Mouse (Mus musculus) MEL-GATA-1-ER (cell line): ENCODE results near the gene Ptgdr.
"Not testable (repeated sequence)": the region's sequence is repeated elsewhere in the genome, so short reads cannot be mapped to it uniquely, and the experiment has no call there.

Source experiments
- DNase-seq: peaks from one replicate; pipeline ENCODE4 v3.0.0-alpha.2; 2012; ENCODE audit warnings: low read depth; ENCODE audit errors: extremely low read depth

Gene Ptgdr

DNA sequence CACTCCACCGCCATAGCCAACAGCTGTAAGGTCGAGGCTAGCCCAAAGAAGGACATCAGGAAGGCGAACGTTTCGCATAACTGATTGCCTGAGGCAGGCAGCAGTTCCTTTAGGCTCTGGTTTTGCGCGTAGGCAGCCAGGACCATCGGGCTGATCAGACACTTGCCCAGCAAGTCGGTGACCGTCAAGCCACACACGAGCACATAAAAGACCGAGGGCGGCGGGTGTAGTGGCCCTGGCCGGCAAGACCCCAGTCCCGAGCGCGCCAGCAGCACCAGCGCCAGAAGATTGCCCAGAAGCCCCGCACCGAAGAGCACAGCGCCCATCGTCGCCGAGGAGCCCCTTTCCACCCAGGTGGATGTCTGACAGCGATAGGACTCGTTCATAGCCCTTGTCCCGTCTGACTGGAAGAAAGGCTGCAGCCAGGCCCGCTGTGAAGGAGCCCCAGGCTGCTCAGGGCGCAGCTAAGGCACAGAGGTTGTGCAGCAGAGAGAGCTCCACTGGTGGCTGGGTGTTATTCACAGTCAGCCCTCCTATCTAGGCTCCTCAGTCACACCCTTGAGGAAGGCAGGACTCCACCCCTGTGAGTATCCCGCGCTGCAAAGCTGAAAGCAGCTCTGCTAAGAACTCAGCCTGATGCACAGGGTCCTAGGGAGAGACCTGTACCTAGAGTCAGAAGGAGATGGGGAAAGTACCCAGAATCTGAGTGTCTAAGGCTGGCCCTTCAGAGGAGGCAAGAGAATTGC, at the start of gene Ptgdr:
TSS of gene Ptgdr (minus strand) at position 508 of the 746 bp plus-strand sequence.
- DNase-seq, result no peak

DNA sequence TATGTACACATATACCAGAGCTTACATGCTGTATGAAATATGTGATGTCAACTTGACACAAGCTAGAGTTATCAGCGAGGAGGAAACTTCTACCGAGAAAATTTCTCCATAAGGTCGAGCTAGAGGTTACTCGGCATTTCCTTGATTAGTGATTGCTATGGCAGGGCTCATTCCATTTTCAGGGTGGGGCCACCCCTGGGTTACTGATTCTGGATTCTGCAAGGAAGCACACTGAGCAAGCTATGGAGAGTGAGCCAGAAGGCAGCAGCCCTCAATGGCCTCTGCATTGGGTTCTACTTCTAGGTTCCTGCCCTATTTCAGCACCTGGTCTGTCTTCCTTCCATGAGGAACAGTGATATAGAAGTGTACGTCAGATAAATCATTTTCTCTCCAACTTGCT, 48.6 kb upstream of the Ptgdr start:
- no peak for DNase-seq

DNA sequence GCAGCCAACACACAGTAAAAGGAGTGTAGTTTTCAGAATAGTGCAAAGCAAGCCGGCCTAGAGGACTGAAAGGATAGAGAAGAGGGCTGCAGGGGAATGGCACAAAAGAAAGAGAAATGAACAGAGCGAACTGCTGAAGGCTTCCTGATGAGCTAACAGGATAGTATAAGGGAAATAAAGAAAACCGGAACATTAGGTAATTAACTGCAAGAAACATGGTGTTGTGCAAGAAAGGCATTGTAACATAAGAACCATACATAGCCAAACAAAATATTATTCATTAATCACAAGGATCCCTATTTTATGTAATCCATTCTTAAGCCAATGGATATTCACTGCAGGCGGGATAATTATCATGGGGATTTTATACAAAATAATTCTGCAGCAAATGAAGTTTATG, 45.0 kb upstream of the Ptgdr start:
- no peak for DNase-seq

DNA sequence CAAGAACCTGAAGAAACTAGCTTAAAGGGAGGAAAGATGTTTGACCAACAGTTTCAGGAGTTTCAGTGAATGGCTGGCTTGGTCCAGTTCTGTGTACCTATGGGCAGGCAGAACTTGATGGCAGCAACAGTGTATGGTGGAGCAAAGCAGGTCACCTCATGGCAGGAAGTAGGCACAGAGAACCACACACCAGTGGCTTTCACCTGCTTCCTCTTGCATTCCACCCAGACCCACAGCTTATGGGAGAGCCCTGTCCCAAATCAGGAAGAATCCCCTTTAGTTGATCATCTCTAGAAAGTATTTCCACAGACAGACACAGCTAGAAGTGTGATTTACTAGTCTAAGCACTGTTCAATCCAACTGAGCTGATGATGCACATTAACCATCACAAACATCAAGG, 42.6 kb upstream of the Ptgdr start:
- not testable (repeated sequence) for DNase-seq

DNA sequence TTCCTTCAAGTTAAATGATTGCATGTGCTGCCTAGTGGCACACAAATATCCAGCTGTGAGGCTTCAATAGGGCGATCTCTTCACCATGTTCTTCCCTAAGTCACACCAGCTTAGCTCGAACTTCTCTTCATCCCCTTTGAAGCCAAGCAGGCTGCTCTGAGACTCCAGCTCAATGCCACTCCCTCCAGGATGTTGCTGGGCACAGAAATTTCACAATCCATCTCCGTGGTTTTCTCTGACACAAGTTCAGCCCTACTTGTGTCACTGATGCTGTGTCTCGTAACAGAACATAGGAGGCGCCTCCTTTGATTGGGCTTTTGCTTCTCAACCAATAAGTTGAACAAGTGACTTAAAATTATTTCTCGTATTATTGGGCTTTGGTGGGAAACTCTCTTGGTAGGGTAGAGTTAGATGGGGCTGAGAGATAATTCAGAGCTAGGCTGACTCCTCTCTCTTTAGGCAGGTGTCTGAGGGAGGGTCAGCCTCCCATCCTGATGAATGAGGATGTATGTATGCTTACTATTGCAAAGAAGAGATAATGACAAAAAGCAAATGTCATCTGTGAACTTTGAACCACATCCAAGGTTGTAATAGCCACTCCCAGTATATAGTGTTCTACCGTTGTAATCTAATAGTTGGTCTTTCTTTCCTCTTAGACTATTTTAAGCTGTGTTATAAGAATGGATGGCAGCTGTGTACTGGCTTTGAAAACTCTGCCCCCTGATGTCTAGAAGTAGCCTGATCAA, 32.4 kb upstream of the Ptgdr start:
- DNase-seq, result no peak

DNA sequence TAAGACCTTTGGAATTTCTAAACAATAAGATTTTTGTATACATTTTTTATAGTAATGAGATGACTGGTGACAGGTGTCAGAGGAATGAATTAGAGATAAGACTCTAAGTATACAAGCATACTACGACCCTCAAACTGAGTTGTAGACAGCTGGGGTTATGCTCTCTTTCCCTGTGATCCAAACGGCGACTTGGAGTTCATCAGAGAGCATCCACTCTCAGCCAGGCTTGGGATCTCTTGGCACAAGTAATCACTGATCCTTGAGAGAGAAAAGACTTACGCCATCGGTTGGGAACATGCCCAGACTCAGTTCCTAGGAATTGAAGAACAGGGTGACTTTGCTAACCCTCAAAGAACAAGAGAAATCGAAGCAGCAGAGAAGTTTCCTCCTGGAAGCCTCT, 10.5 kb upstream of the Ptgdr start:
- DNase-seq, result no peak

DNA sequence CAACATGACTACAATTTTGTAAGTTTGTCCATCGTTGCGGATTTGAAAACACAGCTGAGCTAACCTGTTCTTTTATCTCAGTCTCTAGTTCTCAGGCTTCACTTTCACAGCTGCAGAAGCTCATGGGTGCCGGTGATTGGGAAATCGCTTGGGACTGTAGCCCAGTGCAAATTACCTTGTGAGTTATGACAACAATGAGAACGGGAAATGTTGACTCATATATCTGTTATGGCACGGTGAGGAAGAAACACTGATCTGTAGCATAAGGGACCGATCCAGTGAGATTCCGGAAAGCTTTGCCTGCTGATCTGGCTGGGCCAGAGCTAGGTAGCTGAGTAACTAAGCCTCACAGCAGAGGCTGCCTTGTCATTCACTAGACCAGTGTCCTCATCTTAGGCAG, 6.5 kb upstream of the Ptgdr start:
- DNase-seq, result no peak

DNA sequence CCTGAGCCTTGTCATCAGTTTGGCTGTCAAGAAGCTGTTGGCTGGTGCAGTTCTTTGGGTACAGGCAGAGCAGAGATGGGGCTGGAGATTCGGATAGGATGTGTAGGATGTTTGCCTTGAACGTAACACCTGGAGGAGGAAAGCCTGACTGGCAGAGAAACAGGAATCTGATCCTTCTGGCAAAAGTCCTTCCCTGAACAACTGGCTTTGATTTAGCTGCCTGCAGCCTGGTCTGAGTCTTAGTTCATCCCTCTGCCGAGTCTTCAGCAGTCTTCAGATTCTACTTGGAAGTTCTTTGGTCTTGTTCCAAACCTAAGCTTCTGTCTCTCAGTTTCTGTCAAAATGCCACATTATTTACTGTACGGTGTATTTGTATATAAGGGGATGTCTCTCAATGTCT, 3.9 kb upstream of the Ptgdr start:
- DNase-seq, result no peak

DNA sequence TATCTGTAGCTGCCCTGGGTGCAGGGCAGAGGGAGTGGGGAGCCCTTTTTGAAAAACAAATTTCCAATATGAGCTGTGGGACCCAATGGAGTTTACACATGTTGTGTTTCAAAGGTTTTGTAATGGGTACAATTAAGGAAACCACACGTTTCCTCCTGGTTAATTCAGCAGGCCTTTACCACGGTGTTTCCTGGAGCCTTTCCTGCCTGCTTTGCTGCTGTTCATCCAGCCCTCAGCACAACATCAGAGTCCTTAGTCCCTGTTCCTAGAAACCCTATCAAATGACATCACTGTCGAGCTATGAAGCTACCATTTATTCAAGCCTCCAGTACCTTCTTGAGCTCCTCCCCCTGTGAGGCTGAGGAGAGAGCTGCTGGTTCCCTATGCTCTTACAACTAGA, 2.0 kb upstream of the Ptgdr start:
- no peak for DNase-seq

DNA sequence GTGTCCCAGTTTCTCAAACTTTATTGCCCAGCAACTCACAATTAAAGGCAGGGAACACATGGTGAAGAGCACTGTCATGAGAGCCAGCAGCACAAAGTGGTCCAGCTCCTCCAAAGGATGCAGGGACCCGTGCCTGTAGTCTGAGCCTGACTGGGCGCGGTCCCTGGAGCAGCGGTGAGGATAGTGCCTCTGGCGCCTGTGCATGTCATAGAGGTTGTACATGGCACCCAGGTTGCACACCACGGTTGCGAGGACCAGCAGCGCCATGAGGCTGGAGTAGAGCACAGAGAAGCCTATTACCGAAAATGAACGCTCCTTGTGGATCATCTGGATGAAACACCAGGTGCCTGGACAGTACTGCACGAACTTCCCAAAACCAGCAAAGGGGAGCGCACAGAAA, 803 bp downstream of the Ptgdr start:
- no peak for DNase-seq

DNA sequence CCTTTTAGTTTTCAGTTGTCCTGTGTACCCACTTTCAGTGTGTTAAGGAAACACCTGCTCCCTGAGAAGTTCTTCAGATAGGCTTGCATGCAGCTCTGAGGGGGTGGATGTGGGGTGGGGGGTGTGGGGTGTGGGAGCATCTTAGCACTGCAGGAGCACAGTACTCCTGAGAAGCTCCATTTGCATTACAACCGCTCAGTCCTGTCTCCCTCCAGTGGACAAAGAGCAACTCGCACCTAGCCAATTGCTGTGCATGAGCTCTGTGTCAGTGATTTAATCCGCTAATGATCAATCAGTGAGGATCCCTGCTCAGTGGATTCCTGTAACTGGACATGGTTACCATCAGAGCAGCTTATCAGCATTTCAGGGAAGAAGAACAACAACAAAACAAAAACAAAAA, 8.5 kb downstream of the Ptgdr start:
- not testable (repeated sequence) for DNase-seq

DNA sequence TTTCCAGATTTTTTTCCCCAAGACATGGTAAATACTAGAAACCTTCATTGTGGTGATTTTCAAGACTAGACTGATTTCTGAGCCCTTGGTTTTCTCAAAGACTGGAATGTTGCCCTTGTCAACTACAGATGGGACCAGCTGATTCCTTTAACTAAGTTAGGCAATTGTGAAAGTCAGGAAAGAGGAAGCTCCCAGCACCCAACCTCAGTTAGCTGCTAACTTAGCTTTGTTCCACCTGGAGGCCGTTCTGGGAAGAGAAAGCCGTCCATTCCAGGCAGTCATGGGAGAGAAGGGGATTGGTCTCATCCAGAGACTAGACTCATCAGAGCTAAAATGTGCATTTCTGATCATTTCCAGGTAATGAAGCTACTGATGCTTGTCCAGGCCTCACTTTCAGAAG, 11.4 kb downstream of the Ptgdr start:
- DNase-seq, result no peak

DNA sequence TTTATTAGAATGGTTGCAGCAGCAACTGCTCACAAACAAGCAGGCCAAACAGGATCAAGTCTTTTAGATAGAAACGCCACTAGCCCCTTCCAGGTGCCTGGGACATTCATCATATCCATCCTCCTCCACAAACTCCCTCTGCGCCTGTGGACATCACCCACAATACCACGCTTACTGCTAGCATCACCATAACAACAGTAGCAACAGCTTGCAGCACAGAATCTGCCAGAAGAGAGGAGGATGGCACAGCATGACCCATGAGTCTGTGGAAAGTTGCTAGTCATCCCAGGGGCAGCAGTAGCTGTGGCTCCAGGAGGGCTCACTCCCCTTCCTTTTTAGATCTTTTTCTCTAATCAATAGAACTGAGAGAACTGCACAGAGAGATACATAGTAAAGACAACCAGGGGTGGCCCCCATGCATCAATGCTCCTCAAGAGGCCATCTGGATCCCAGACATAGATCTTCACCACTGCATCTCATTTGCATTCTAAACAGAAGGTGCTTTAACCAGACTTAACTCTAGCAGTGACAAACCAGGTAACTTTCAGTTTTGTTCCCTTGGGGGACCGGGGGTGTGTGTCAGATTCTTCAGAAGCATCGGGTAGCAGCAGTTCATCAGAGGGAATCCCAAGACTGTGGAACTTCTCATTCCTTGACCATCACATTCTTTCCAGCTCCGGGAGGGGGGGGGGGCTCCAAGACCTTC, 12.5 kb downstream of the Ptgdr start:
- no peak for DNase-seq

DNA sequence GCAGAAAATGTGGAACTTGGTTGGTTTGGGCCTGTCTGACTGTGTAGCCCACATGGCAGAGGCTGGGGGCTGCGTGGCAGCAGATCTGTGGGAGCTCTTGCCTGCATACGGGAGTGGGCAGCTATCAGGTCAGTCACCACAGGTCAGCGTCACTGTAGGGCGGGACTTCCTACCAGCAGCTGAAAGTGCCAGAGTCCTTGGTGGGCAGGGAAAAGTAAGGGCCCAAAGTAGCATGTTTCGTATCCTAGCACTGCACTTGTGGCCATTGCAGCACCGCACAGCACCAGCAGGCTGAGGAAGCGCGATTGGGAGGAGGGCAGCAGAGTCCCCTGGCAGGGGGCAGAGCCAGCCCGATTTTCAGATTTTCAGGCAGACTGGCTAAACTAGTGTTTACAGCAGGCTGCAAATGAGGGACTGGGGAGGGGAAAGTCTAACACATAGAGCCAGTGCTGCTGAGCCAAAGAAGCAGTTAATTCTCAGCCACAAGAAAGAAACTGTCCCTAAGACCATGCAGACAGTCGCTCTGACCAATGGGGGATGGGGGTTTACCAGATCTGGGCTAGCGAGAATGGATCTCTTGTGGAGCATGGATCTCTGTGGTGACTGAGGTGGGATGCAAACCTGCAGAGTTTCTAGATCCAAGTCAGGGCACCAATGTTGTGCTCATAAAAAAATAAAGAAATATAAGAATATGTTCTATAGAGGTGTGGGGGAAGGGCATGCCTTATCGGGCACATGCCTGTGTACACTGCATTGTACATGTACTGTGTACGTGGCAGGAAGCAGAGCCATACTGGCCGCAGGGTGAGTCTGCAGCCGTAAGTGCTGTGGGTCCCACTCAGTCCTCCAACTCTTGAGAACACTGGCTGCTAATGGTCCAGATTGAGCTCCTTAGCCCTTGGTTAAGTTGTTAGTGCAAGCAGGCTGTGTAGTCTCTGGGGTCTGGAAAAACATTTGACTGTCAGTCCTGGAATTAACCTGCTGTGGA, 15.1 kb downstream of the Ptgdr start:
- no peak for DNase-seq

DNA sequence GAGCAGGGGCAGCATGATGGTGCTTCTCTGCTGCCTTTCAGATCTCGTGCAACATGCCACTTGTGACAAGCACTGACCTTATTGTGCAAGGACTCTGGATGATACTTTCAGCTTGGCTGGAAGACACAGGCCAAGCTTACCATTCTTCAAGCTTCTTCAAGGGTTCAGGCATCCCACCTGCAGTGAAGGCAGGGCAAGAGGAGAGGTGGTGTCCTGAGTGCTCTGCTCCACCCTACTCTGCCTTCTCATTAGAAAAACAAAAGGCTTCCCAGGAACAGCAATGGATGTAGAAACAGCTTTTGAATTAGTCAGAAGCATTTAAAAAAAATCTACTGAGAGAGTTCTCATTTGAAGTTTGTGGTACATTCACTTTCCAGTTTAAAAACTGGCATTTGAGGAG, 20.5 kb downstream of the Ptgdr start:
- no peak for DNase-seq

DNA sequence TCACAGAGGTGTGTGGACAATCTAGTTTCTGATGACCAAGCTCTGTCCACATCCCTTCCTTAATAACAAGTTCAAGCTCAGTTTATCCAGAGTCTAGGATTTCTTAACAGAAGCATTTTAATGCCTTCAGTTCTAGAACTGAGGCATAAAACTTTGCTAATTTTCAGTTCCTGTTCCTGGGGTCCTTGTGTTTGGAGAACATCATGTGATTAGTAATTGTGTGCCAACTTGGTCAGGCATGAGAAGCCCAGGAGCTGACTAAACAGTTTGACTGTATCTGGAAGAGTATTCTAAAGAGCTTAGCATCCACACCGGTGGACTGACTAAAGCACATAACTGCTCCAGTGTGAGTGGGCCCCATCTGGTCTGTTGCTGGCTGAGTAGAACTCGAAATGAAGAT, 24.0 kb downstream of the Ptgdr start:
- no peak for DNase-seq

DNA sequence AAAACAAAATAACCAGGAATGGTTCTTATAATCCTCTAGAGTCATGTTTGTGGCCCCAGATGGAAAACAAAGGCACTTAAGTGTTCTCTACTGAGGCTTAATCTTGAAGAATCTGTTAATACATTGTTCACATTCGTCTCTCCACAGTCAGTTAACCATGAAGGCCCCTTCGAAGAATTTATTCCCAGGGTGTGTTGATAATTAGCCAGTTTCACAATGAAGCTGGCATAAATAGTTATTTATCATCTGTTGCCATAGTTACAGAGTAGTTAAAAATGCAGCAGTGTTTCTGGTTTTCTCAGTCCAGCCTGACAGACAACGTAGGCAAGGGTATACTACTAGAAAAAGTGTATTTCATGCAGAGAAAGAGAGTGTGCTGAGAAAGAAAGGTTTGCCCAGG, 25.0 kb downstream of the Ptgdr start:
- DNase-seq, result not testable (repeated sequence)

DNA sequence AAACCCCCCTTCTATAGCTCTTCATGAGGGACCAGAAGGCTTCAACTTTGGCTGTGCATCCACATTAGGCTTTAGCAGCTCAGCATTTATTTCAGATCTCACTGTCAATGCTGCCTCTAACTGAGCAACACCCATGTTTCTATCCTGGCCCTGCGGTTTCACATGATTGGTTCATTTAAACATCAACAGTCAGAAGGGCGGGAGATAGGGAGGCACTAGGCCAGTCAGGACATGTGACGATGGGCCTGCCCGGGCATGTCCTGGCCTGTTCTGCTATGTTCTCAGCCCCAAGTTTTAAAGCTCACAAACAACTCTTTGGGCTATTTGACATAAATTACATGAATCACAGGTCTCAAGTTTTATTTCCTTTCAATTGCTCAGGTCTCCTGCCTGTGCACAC, 26.1 kb downstream of the Ptgdr start:
- not testable (repeated sequence) for DNase-seq

DNA sequence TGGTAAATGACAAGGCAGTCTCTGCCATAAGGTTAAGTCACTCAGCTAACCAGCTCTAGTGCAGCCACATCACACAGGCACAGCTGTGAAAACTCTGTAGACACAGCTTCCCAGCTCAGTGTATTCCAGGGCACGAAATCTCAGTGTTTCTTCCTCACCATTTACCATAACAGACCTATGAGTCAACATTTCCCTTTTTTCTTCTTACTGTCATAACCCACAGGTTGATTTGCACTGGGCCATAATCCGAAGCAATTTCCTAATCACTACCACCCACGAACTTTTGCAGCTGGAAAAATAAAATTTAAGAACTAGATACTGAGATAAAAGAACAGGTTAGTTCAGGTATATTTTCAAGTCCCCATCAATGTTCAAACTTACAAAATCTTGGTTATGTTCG, 31.4 kb downstream of the Ptgdr start:
- no peak for DNase-seq

DNA sequence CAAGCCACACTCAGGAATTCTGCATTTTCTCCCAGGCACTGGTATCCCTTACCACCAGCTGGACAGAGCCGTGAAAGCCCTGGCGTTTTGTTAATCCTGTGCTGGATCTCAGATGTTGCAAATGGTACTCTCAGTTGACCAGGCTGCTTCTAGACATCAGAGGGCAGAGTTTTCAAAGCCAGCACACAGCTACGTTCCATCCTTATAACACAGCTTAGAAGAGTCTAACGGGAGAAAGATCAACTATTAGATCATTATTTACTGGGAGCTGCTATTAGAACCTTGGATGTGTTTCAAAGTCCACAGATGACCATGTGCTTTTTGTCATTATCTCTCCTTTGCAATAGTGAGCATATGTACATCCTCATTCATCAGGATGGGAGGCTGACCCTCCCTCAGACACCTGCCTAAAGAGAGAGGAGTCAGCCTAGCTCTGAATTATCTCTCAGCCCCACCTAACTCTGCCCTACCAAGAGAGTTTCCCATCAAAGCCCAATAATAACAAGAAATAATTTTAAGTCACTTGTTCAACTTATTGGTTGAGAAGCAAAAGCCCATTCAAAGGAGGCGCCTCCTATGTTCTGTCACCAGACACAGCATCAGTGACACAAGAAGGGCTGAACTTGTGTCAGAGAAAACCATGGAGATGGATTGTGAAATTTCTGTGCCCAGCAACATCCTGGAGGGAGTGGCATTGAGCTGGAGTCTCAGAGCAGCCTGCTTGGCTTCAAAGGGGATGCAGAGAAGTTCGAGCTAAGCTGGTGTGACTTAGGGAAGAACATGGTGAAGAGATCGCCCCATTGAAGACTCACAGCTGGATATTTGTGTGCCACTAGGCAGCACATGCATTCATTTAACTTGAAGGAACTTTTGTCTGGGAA, 37.8 kb downstream of the Ptgdr start:
- DNase-seq, result no peak
